ENCODE assay signal across 9 mouse cellular contexts in genomic region chrX:136740087-136740790, GRCm38 (mm10). TPM values are rescaled to one million over a fixed set of nuclear protein-coding genes. Genes with fewer than 3 reads are reported as not detected.
DNase-seq lines count a peak whose midpoint lies in the region; ATAC-seq and TF ChIP-seq lines count a peak whose summit lies in the region.
"Had no signal": no experiment of that assay in that cellular context is flagged by ENCODE, and none has a peak within 500 bp of the region (broad histone marks: within the 10 kb centered on the region; RNA-seq: fewer than 3 reads in every experiment).

No protein-coding gene starts in this region.

- H3K4me1 ChIP-seq in kidney, postnatal 0 days (replicated peaks; ENCODE audit: insufficient read depth, low read length) = no peaks in the 10 kb centered on the region; the same call in 1 of the 2 replicates
- H3K4me1 ChIP-seq in hindbrain, embryonic 13.5 days (replicated peaks) = peaks cover 8% of the 10 kb centered on the region
- H3K4me1 ChIP-seq in midbrain, embryonic 15.5 days = peaks cover 8% of the 10 kb centered on the region

- no peak for TF ChIP-seq CTCF in kidney, postnatal 0 days (IDR thresholded peaks at IDR 0.05; ENCODE audit: low read depth)

- H3K4me2 ChIP-seq in kidney, postnatal 0 days (ENCODE audit: low read length) = peak overlapping the region; percentile 36; the same call in 1 of the 2 replicates
- peak overlapping the region; percentile 61 for H3K4me2 ChIP-seq in hindbrain, embryonic 13.5 days
- H3K4me2 ChIP-seq in midbrain, embryonic 15.5 days = peak overlapping the region; percentile 52; the same call in 1 of the 2 replicates

- H3K27me3 ChIP-seq in kidney, postnatal 0 days (ENCODE audit: insufficient read depth, low read length) = no peaks in the 10 kb centered on the region
- no peaks in the 10 kb centered on the region for H3K27me3 ChIP-seq in hindbrain, embryonic 13.5 days
- H3K27me3 ChIP-seq in midbrain, embryonic 15.5 days (replicated peaks) = no peaks in the 10 kb centered on the region

- H3K27ac ChIP-seq in kidney, postnatal 0 days = peak overlapping the region; percentile 86
- H3K27ac ChIP-seq in hindbrain, embryonic 13.5 days = peak overlapping the region; percentile 83
- H3K27ac ChIP-seq in midbrain, embryonic 15.5 days = peak overlapping the region; percentile 82

- H3K9me3 ChIP-seq in kidney, postnatal 0 days (replicated peaks; ENCODE audit: low read length) = no peaks in the 10 kb centered on the region
- H3K9me3 ChIP-seq in hindbrain, embryonic 13.5 days = no peaks in the 10 kb centered on the region
- no peaks in the 10 kb centered on the region for H3K9me3 ChIP-seq in midbrain, embryonic 15.5 days

- H3K4me3 ChIP-seq in kidney, postnatal 0 days (replicated peaks; ENCODE audit: low read depth, low read length) = peak overlapping the region; percentile 52
- peak overlapping the region; percentile 53 for H3K4me3 ChIP-seq in hindbrain, embryonic 13.5 days
- H3K4me3 ChIP-seq in midbrain, embryonic 15.5 days = peak overlapping the region; percentile 54

- peak; percentile 38 for DNase-seq in kidney, postnatal 0 days (ENCODE audit: low spot score)
- DNase-seq in kidney, adult 9 months = no peak
- DNase-seq in R1 (ENCODE audit: low read depth, low spot score) = peak; percentile 23
- DNase-seq in thymus, postnatal 10 days (ENCODE audit: low spot score in 2 of 2) = no peak
- no peak for DNase-seq in B cell, adult 2 months
- DNase-seq in adrenal gland, postnatal 14 days = no peak

- 30% methylated on average over 15 of the region's 15 CpGs for WGBS in kidney, postnatal 0 days
- 24% methylated on average over 15 of the region's 15 CpGs for whole genome bisulfite sequencing in hindbrain, embryonic 13.5 days
- WGBS in midbrain, embryonic 15.5 days = 24% methylated on average over 15 of the region's 15 CpGs

- peak overlapping the region; percentile 71 for H3K9ac ChIP-seq in kidney, postnatal 0 days (ENCODE audit: low read depth, low read length)
- H3K9ac ChIP-seq in hindbrain, embryonic 13.5 days = peak overlapping the region; percentile 75
- peak overlapping the region; percentile 47; the same call in 1 of the 2 replicates for H3K9ac ChIP-seq in midbrain, embryonic 15.5 days

- H3K36me3 ChIP-seq in kidney, postnatal 0 days (ENCODE audit: insufficient read depth, low read length) = no peaks in the 10 kb centered on the region
- no peaks in the 10 kb centered on the region for H3K36me3 ChIP-seq in hindbrain, embryonic 13.5 days
- no peaks in the 10 kb centered on the region for H3K36me3 ChIP-seq in midbrain, embryonic 15.5 days (replicated peaks)

- ATAC-seq in kidney, postnatal 0 days (replicated peaks; ENCODE audit: low FRiP score, low read depth) = no peak
- ATAC-seq in hindbrain, embryonic 13.5 days (ENCODE audit: low FRiP score) = no peak
- no peak for ATAC-seq in midbrain, embryonic 15.5 days (replicated peaks)

RNA-seq across cellular contexts. Expression of gene Morf4l2, which starts 3.3 kb away (rescaled TPM):
- 478 and 504 TPM in 2 replicates for polyA plus RNA-seq in kidney, postnatal 0 days (2015; fragmentation: Nextera tagmentation; extraction: Ambion mirVana)
- polyA plus RNA-seq in hindbrain, embryonic 13.5 days (2015; fragmentation: Nextera tagmentation; extraction: Ambion mirVana) = 540 and 559 TPM in 2 replicates
- 558 and 567 TPM in 2 replicates for polyA plus RNA-seq in midbrain, embryonic 15.5 days (2015; fragmentation: Nextera tagmentation; extraction: Ambion mirVana)
- 321 and 346 TPM in 2 replicates for total RNA-seq in adrenal gland, postnatal 14 days (2021)

RNA-seq across cellular contexts. Expression of gene Tceal1, which starts 32.5 kb away (rescaled TPM):
- 13.4 and 17.1 TPM in 2 replicates for polyA plus RNA-seq in kidney, postnatal 0 days (2015; fragmentation: Nextera tagmentation; extraction: Ambion mirVana)
- polyA plus RNA-seq in hindbrain, embryonic 13.5 days (2015; fragmentation: Nextera tagmentation; extraction: Ambion mirVana) = 19.6 and 21.7 TPM in 2 replicates
- 21.3 and 22.1 TPM in 2 replicates for polyA plus RNA-seq in midbrain, embryonic 15.5 days (2015; fragmentation: Nextera tagmentation; extraction: Ambion mirVana)
- 6.9 and 7.6 TPM in 2 replicates for total RNA-seq in adrenal gland, postnatal 14 days (2021)

RNA-seq across cellular contexts. Expression of gene Glra4, which starts 39.7 kb away (rescaled TPM):
- not detected in 2 replicates for polyA plus RNA-seq in kidney, postnatal 0 days (2015; fragmentation: Nextera tagmentation; extraction: Ambion mirVana)
- polyA plus RNA-seq in hindbrain, embryonic 13.5 days (2015; fragmentation: Nextera tagmentation; extraction: Ambion mirVana) = not detected in 2 replicates
- polyA plus RNA-seq in midbrain, embryonic 15.5 days (2015; fragmentation: Nextera tagmentation; extraction: Ambion mirVana) = 0.11 TPM in 1 of 2 replicates, not detected in the other
- not detected in 2 replicates for total RNA-seq in adrenal gland, postnatal 14 days (2021)
- polyA plus RNA-seq: gonadal fat pad, adult 2 months had no signal

Comparison
In these comparisons a context has a peak if more than half of its experiments do, and no peak if none do; other contexts are left out.
1. DNase-seq: peak in kidney, postnatal 0 days (single experiment) and R1 (single experiment); none in kidney, adult 9 months (single experiment), thymus, postnatal 10 days (0 of 2), B cell, adult 2 months (0 of 2) and adrenal gland, postnatal 14 days (single experiment).
2. Peak in every context shown above with its lines, with median percentiles within 50 percentile points of each other: H3K27ac ChIP-seq, H3K4me2 ChIP-seq, H3K4me3 ChIP-seq and H3K9ac ChIP-seq.